22 mouse cellular contexts compared by ENCODE assay signal in the genomic region with DNA sequence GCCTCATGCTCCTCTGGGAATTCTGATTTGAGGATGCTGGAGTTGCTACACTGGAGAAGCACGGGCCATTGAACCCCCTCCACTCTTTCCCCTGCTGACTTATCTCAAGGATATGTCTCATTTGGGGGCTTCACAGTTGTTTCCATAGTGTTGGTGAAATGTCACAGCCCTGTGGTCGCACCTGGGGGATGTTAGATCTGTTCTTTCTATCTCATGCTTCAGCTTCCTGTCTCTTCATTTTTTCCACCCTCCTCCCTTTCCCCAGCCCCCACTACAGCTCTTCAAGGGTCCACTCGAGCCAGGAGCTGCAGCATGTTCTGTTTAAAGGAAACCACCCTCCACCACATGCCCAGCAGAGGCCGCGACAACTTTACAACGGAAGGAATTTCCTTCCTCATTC. TPM values are rescaled to one million over a fixed set of nuclear protein-coding genes. Genes with fewer than 3 reads are reported as not detected.
A peak's percentile ranks its signal among the peaks of the same experiment; 100 is the strongest.
DNase-seq lines count a peak whose midpoint lies in the region; ATAC-seq and TF ChIP-seq lines count a peak whose summit lies in the region.
"Had no signal": no experiment of that assay in that cellular context is flagged by ENCODE, and none has a peak within 500 bp of the region (broad histone marks: within the 10 kb centered on the region; RNA-seq: fewer than 3 reads in every experiment).

No protein-coding gene starts in this region.

- TF ChIP-seq CTCF in kidney, postnatal 0 days (IDR thresholded peaks at IDR 0.05; ENCODE audit: low read depth): peak; percentile 9; the same call in 1 of the 2 replicates

- no peak overlapping the region for H3K4me3 ChIP-seq in kidney, postnatal 0 days (replicated peaks; ENCODE audit: low read depth, low read length)
- no peak overlapping the region for H3K4me3 ChIP-seq in kidney, embryonic 16.5 days (ENCODE audit: low read length)
- H3K4me3 ChIP-seq: limb, embryonic 10.5 days; liver, embryonic 13.5 days; midbrain, embryonic 12.5 days; myocyte had no signal

- H3K36me3 ChIP-seq in kidney, postnatal 0 days (ENCODE audit: insufficient read depth, low read length): no peaks in the 10 kb centered on the region
- H3K36me3 ChIP-seq in kidney, embryonic 16.5 days (ENCODE audit: insufficient read depth, low read length): no peaks in the 10 kb centered on the region
- H3K36me3 ChIP-seq: limb, embryonic 10.5 days; liver, embryonic 13.5 days; midbrain, embryonic 12.5 days had no signal

- H3K4me2 ChIP-seq in kidney, postnatal 0 days (ENCODE audit: low read length): no peak overlapping the region
- no peak overlapping the region for H3K4me2 ChIP-seq in kidney, embryonic 16.5 days (replicated peaks; ENCODE audit: low read depth, low read length)
- H3K4me2 ChIP-seq: heart, embryonic 11.5 days; liver, embryonic 13.5 days; midbrain, embryonic 12.5 days had no signal

- no peak overlapping the region for H3K9ac ChIP-seq in kidney, postnatal 0 days (ENCODE audit: low read depth, low read length)
- H3K9ac ChIP-seq in kidney, embryonic 16.5 days (replicated peaks; ENCODE audit: low read length): no peak overlapping the region
- H3K9ac ChIP-seq: liver, embryonic 13.5 days; midbrain, embryonic 12.5 days had no signal

- H3K4me1 ChIP-seq in kidney, postnatal 0 days (replicated peaks; ENCODE audit: insufficient read depth, low read length): no peaks in the 10 kb centered on the region
- H3K4me1 ChIP-seq in kidney, embryonic 16.5 days (ENCODE audit: insufficient read depth, low read length): 0 out of 2 replicates have a peak, but pooled peaks cover 10% of the 10 kb centered on the region

- H3K9me3 ChIP-seq in kidney, postnatal 0 days (replicated peaks; ENCODE audit: low read length): no peaks in the 10 kb centered on the region
- H3K9me3 ChIP-seq in kidney, embryonic 16.5 days (ENCODE audit: low read length): no peaks in the 10 kb centered on the region
- H3K9me3 ChIP-seq: limb, embryonic 10.5 days; liver, embryonic 13.5 days; midbrain, embryonic 12.5 days had no signal

- no peak for ATAC-seq in kidney, postnatal 0 days (replicated peaks; ENCODE audit: low FRiP score, low read depth)
- ATAC-seq in kidney, embryonic 16.5 days (ENCODE audit: low FRiP score, low TSS enrichment): no peak
- ATAC-seq in granulocyte monocyte progenitor cell, adult 5-6 weeks (replicated peaks; ENCODE audit: poor library complexity, severe bottlenecking): peak; percentile 41

- 42% methylated on average over 6 of the region's 6 CpGs for whole genome bisulfite sequencing in kidney, postnatal 0 days
- WGBS in kidney, embryonic 16.5 days: 52% methylated on average over 6 of the region's 6 CpGs

- no peaks in the 10 kb centered on the region for H3K27me3 ChIP-seq in kidney, postnatal 0 days (ENCODE audit: insufficient read depth, low read length)
- H3K27me3 ChIP-seq in kidney, embryonic 16.5 days (ENCODE audit: insufficient read depth, low read length): no peaks in the 10 kb centered on the region
- H3K27me3 ChIP-seq: liver, embryonic 13.5 days; midbrain, embryonic 12.5 days had no signal

- DNase-seq in kidney, postnatal 0 days (ENCODE audit: low spot score): no peak
- DNase-seq in CD4-positive, CD25-positive, alpha-beta regulatory T cell, adult 2 months (ENCODE audit: low read depth, low spot score): peak; percentile 56
- DNase-seq in thymus, postnatal 10 days (ENCODE audit: low spot score in 2 of 2): peak; percentile 79 to 83
- no peak for DNase-seq in layer of hippocampus, adult 9-11 months
- no peak for DNase-seq in natural killer cell, adult 2 months (ENCODE audit: low spot score in 2 of 2)
- no peak for DNase-seq in ovary, postnatal 36 days (ENCODE audit: low spot score)
- DNase-seq: adrenal gland, postnatal 25 days; B cell, adult 2 months; cerebellum, adult 9-11 months; gastrocnemius, postnatal 10 days; heart, postnatal 36 days; liver, embryonic 13.5 days; lung, postnatal 36 days; right cerebral cortex, postnatal 14 days had no signal

- no peak overlapping the region for H3K27ac ChIP-seq in kidney, postnatal 0 days
- no peak overlapping the region for H3K27ac ChIP-seq in kidney, embryonic 16.5 days (ENCODE audit: low read length)
- H3K27ac ChIP-seq: limb, embryonic 10.5 days; liver, embryonic 13.5 days; midbrain, embryonic 12.5 days had no signal

RNA-seq across cellular contexts. Expression of a gene that starts 1.6 kb away (rescaled TPM):
- polyA plus RNA-seq in kidney, postnatal 0 days (2015; fragmentation: Nextera tagmentation; extraction: Ambion mirVana): 0.93 and 1.2 TPM in 2 replicates
- 2.1 and 2.5 TPM in 2 replicates for polyA plus RNA-seq in kidney, embryonic 16.5 days (2015; fragmentation: Nextera tagmentation; extraction: Ambion mirVana)
- total RNA-seq in granulocyte monocyte progenitor cell, adult 5-6 weeks (2014; fragmentation: Nextera tagmentation): 50.7 and 62.0 TPM in 2 replicates
- total RNA-seq in granulocyte monocyte progenitor cell, adult 5-6 weeks (2017): 34.7 and 55.2 TPM in 2 replicates
- total RNA-seq: left cerebral cortex, adult 18-20 months; MEL had no signal

RNA-seq across cellular contexts. Expression of a gene that starts 6.7 kb away (rescaled TPM):
- polyA plus RNA-seq in kidney, postnatal 0 days (2015; fragmentation: Nextera tagmentation; extraction: Ambion mirVana): 6.3 and 7.2 TPM in 2 replicates
- 7.4 and 8.2 TPM in 2 replicates for polyA plus RNA-seq in kidney, embryonic 16.5 days (2015; fragmentation: Nextera tagmentation; extraction: Ambion mirVana)
- total RNA-seq in granulocyte monocyte progenitor cell, adult 5-6 weeks (2014; fragmentation: Nextera tagmentation): 13.8 TPM in 2 replicates
- total RNA-seq in granulocyte monocyte progenitor cell, adult 5-6 weeks (2017): 16.5 and 17.7 TPM in 2 replicates

RNA-seq across cellular contexts. Expression of a gene that starts 23.0 kb away (rescaled TPM):
- polyA plus RNA-seq in kidney, postnatal 0 days (2015; fragmentation: Nextera tagmentation; extraction: Ambion mirVana): 4.0 and 4.4 TPM in 2 replicates
- 7.5 and 7.7 TPM in 2 replicates for polyA plus RNA-seq in kidney, embryonic 16.5 days (2015; fragmentation: Nextera tagmentation; extraction: Ambion mirVana)
- 26.0 and 40.2 TPM in 2 replicates for total RNA-seq in granulocyte monocyte progenitor cell, adult 5-6 weeks (2014; fragmentation: Nextera tagmentation)
- total RNA-seq in granulocyte monocyte progenitor cell, adult 5-6 weeks (2017): 6.3 and 7.1 TPM in 2 replicates

RNA-seq across cellular contexts. Expression of a gene that starts 46.8 kb away (rescaled TPM):
- 275 and 288 TPM in 2 replicates for polyA plus RNA-seq in kidney, postnatal 0 days (2015; fragmentation: Nextera tagmentation; extraction: Ambion mirVana)
- polyA plus RNA-seq in kidney, embryonic 16.5 days (2015; fragmentation: Nextera tagmentation; extraction: Ambion mirVana): 213 and 228 TPM in 2 replicates
- total RNA-seq in granulocyte monocyte progenitor cell, adult 5-6 weeks (2014; fragmentation: Nextera tagmentation): 117 and 197 TPM in 2 replicates
- 121 and 155 TPM in 2 replicates for total RNA-seq in granulocyte monocyte progenitor cell, adult 5-6 weeks (2017)

RNA-seq across cellular contexts. Expression of a gene that starts 46.9 kb away (rescaled TPM):
- 43.8 and 48.0 TPM in 2 replicates for polyA plus RNA-seq in kidney, postnatal 0 days (2015; fragmentation: Nextera tagmentation; extraction: Ambion mirVana)
- 151 and 163 TPM in 2 replicates for polyA plus RNA-seq in kidney, embryonic 16.5 days (2015; fragmentation: Nextera tagmentation; extraction: Ambion mirVana)
- total RNA-seq in granulocyte monocyte progenitor cell, adult 5-6 weeks (2014; fragmentation: Nextera tagmentation): 242 and 263 TPM in 2 replicates
- total RNA-seq in granulocyte monocyte progenitor cell, adult 5-6 weeks (2017): 242 and 288 TPM in 2 replicates

Comparison
In these comparisons a context has a peak if more than half of its experiments do, and no peak if none do; other contexts are left out.
1. DNase-seq: peak in CD4-positive, CD25-positive, alpha-beta regulatory T cell, adult 2 months (single experiment) and thymus, postnatal 10 days (2 of 2); none in kidney, postnatal 0 days (single experiment), layer of hippocampus, adult 9-11 months (single experiment), natural killer cell, adult 2 months (0 of 2) and ovary, postnatal 36 days (single experiment).